Mouse (Mus musculus): ENCODE results near the gene Ruvbl1. TPM values are rescaled to one million over a fixed set of nuclear protein-coding genes. Genes with fewer than 3 reads are reported as not detected.
A peak's percentile ranks its signal among the peaks of the same experiment; 100 is the strongest.

Gene Ruvbl1
- polyA plus RNA-seq (2016; fragmentation: Nextera tagmentation; extraction: Ambion mirVana): 75.7 and 80.2 TPM in 2 replicates

DNA sequence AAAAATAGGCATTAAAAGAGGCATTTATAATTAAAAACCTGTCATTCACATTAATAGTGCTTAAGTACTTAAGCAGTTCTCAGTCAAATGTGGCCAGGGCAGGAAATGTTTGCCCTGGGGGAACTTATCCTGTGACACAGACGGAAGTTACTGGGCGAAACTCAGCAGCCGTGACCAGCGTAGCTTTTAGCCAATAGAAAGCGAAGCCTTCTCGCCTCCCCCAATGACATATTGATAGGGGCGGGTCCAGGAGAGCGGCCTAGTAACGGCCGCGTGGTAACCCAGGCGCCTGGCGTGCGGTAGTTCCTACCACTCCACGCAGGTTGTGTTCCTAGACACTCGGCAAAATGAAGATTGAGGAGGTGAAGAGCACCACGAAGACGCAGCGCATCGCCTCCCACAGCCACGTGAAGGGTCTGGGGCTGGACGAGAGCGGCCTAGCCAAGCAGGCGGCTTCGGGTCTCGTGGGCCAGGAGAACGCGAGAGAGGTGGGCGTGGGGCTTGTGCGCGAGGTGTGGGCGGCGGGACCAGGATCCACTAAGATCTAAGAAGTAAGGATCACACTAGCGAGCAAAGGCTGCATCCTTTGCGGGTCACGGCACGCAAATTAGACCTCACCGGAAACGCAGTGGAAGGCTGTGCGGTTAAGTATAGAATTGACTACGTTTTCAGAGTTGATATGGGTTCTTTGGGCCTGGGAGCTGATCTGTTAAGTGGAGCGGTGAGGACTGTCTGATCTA, at the start of gene Ruvbl1:
Gene Ruvbl1 (plus strand): TSS at position 229 of the 740 bp plus-strand sequence.
- H3K27ac ChIP-seq (ENCODE audit: poor library complexity, severe bottlenecking): no peak within 1 kb of the TSS
- under 1% methylated on average over 42 of the region's 42 CpGs for WGBS
- peak within 1 kb of the TSS; percentile 68 for H3K4me3 ChIP-seq
- H3K4me1 ChIP-seq (replicated peaks): peaks cover 15% of the 10 kb centered on the region
- peak within 1 kb of the TSS; percentile 84 for H3K9ac ChIP-seq
- no peaks in the 10 kb centered on the region for H3K27me3 ChIP-seq (replicated peaks)
- H3K9me3 ChIP-seq (replicated peaks): no peaks in the 10 kb centered on the region
- ATAC-seq (ENCODE audit: insufficient number of reproducible peaks, low FRiP score): peak; percentile 98
- H3K36me3 ChIP-seq: peaks cover 25% of the 10 kb centered on the region
- H3K4me2 ChIP-seq: peak within 1 kb of the TSS; percentile 76

DNA sequence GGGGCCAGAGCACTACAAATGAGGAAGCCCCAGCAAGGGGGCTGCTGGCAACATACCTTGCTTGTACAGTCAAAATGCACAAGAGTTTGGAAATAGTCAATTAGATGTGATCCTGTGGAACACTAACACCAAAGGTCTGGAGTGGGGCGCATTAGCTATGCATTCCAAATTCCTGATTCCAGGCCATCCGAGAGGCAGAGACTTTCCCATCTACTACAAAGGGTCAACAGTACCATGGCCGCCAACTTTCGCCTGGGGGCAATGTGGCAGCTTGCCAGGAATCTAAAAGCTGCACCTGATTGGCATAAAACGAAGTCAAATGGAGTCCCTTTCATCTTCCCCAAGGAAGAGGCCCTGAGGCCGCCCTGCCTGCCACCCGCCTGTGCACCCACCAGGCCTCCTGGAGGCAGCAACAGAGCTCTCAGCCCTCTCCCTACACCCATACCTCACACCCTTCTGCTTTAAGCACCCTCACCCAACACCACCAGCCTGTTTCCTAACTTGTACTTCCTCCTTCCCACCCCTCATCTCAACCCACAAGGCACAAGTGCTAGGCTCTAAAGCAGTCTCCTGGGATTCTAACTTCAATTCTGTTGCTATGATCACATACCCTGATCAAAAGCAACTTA, 49.0 kb upstream of the Ruvbl1 start:
- Histone ChIP-seq H3K27ac (ENCODE audit: poor library complexity, severe bottlenecking) (no peak overlapping the region), H3K9me3 (replicated peaks) (no peaks in the 10 kb centered on the region), H3K27me3 (replicated peaks) (no peaks in the 10 kb centered on the region), H3K36me3 (no peaks in the 10 kb centered on the region), H3K4me2 (no peak overlapping the region), H3K4me1 (replicated peaks) (peaks cover 24% of the 10 kb centered on the region), H3K4me3 (no peak overlapping the region), H3K9ac (no peak overlapping the region)
- ATAC-seq (ENCODE audit: insufficient number of reproducible peaks, low FRiP score): no peak
- 66% methylated on average over 7 of the region's 7 CpGs for WGBS

DNA sequence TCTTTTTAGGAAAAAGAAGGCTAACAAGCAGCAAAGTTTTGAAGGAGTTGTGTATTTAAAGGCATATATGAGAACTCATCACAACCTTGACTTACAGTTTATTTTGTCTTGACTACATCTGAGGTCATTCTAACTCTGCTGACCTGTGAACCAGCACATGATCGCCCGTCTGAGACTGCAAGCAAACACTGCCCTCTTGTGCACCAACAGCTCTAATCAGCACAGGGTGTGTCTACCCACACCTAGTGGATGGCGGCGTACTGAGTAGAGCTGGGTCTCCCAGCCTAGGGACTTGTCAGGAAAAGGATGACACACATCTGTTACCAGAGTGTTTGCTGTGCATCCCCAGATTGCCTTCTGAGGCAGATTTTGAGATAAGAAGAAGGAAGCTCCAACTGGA, 34.0 kb upstream of the Ruvbl1 start:
- Histone ChIP-seq H3K27ac (ENCODE audit: poor library complexity, severe bottlenecking) (no peak overlapping the region), H3K4me2 (no peak overlapping the region), H3K9ac (no peak overlapping the region), H3K4me1 (replicated peaks) (peaks cover 19% of the 10 kb centered on the region; the same call in 1 of the 2 replicates), H3K27me3 (replicated peaks) (no peaks in the 10 kb centered on the region), H3K9me3 (replicated peaks) (no peaks in the 10 kb centered on the region), H3K36me3 (no peaks in the 10 kb centered on the region), H3K4me3 (no peak overlapping the region)
- WGBS: 10% methylated on average over 4 of the region's 4 CpGs
- ATAC-seq (ENCODE audit: insufficient number of reproducible peaks, low FRiP score): peak; percentile 57

DNA sequence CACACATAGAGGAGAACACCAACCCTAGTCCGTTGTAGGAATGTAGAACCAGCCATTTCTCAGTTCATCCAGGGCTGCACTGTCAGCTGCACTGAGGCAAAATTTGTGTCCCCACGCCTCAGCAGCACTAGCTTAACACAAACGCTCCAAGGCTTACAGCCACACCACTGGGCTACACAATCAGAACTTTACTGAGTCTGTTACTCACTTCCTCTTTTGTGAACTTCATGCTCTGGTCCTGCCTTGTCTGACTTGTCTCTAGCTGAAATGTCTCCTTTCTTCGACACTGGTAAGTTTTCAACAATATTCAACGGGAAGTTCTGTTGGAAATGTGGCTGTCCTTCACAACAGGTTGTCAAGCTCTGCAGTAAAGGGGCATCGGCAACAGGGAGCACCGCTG, 29.6 kb upstream of the Ruvbl1 start:
- Histone ChIP-seq H3K4me3 (no peak overlapping the region), H3K27me3 (replicated peaks) (no peaks in the 10 kb centered on the region), H3K4me2 (no peak overlapping the region), H3K9ac (no peak overlapping the region), H3K9me3 (replicated peaks) (no peaks in the 10 kb centered on the region), H3K36me3 (no peaks in the 10 kb centered on the region), H3K27ac (ENCODE audit: poor library complexity, severe bottlenecking) (no peak overlapping the region), H3K4me1 (replicated peaks) (peaks cover 12% of the 10 kb centered on the region)
- WGBS: 75% methylated on average over 7 of the region's 7 CpGs
- ATAC-seq (ENCODE audit: insufficient number of reproducible peaks, low FRiP score): no peak

DNA sequence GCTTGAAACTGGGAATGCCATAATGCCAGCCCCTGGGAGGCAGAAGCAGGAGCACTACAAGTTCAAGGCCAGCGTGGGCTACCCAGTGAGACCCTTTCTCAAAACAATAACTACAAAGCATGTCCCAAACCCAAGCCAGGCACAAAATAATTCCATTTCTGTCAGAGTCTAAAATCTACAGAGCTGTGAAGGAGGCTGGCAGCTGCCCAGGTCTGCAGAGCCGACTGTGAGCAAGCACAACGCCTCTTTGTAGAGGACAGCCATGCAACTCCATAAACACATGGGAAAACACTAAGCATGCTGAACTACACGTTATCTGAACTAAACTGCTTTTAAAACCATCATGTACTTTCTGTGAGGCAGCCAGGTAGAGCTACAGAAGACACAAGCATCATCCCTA, 26.2 kb upstream of the Ruvbl1 start:
- no peak overlapping the region for H3K4me3 ChIP-seq
- H3K27ac ChIP-seq (ENCODE audit: poor library complexity, severe bottlenecking): no peak overlapping the region
- no peak overlapping the region for H3K9ac ChIP-seq
- no peaks in the 10 kb centered on the region for H3K27me3 ChIP-seq (replicated peaks)
- ATAC-seq (ENCODE audit: insufficient number of reproducible peaks, low FRiP score): no peak
- H3K4me2 ChIP-seq: no peak overlapping the region
- no peaks in the 10 kb centered on the region for H3K36me3 ChIP-seq
- no peaks in the 10 kb centered on the region for H3K9me3 ChIP-seq (replicated peaks)
- WGBS: 76% methylated on average over 4 of the region's 4 CpGs
- H3K4me1 ChIP-seq (replicated peaks): peaks cover 15% of the 10 kb centered on the region

DNA sequence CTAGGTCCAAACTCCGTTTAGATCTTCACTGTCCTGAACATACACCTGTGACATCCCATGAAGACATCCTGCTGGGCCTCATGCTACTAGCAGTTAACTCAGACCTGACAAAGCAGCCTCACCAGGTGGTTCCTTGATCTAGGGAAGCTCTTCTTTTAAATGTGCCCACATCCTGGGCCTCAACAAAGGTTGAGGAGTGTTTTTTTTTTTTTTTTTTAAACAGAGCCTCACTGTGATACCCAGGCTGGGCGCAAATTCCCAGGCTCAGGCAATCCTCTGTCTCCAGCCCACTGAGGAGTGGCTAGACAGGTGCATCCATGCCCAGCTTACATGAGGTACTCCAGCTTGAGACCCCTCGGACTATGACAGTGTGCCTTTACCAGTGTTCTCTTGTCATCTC, 22.7 kb upstream of the Ruvbl1 start:
- no peaks in the 10 kb centered on the region for H3K9me3 ChIP-seq (replicated peaks)
- no peak overlapping the region for H3K4me2 ChIP-seq
- no peak overlapping the region for H3K27ac ChIP-seq (ENCODE audit: poor library complexity, severe bottlenecking)
- H3K4me1 ChIP-seq (replicated peaks): peaks cover 21% of the 10 kb centered on the region
- ATAC-seq (ENCODE audit: insufficient number of reproducible peaks, low FRiP score): no peak
- H3K4me3 ChIP-seq: no peak overlapping the region
- no peak overlapping the region for H3K9ac ChIP-seq
- WGBS: 81% methylated on average over 3 of the region's 3 CpGs
- 0 out of 2 replicates have a peak, but pooled peaks cover 1% of the 10 kb centered on the region for H3K27me3 ChIP-seq (replicated peaks)
- no peaks in the 10 kb centered on the region for H3K36me3 ChIP-seq

DNA sequence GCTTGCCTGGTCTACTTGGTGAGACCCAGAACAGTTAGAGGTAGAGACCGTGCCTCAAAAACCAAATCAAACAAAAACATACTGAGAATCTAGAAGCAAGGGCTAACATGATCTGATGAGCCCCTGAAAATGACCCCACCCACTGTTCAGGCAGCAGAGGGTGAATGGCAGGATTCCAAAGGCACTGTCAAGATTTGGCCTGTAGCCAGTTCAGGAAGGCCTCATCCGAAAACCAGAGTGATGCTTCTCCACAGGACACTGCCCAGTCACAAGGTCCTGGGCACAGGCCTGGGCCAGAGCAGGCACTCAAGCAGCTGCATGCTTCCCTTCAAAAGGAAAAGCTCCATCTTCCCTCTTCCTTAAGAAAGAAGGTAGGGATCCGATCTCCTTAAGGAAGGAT, 21.8 kb upstream of the Ruvbl1 start:
- Histone ChIP-seq H3K36me3 (no peaks in the 10 kb centered on the region), H3K9me3 (replicated peaks) (no peaks in the 10 kb centered on the region), H3K27ac (ENCODE audit: poor library complexity, severe bottlenecking) (no peak overlapping the region), H3K4me2 (no peak overlapping the region), H3K4me3 (no peak overlapping the region), H3K9ac (no peak overlapping the region), H3K27me3 (replicated peaks) (0 out of 2 replicates have a peak, but pooled peaks cover 3% of the 10 kb centered on the region), H3K4me1 (replicated peaks) (peaks cover 21% of the 10 kb centered on the region)
- ATAC-seq (ENCODE audit: insufficient number of reproducible peaks, low FRiP score): no peak
- WGBS: 74% methylated on average over 3 of the region's 3 CpGs

DNA sequence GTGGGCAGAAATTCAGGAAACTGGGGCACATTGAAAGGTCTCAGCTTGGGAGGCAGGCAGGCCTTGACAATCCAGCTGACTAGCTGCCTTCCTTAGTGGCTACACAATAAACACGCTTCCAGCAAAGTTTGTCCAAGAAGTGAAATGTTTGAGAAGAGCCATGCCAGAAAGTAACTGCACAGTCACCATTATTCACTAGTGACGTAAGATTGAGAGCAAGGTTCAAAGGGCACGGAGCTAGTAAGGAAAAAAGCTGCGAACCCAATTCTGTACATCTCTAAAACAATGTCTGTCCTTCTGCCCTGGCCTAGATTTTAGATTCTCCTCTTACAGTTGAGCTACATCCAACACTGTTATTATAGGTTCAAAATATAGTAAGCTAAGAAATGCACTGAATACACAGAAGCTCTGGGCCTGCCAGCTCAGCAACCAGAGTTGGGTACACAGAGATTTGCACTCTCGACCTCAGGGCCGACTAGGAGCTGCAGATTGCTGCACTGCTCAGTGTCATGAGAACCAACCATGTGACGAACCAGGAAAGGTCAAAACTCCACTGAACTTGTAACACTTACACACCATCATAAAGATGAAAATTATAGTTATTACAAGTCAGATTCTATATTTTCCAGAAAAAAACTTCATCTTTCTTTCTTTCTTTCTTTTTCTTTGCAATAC, 21.0 kb upstream of the Ruvbl1 start:
- Histone ChIP-seq H3K4me3 (no peak overlapping the region), H3K9ac (no peak overlapping the region), H3K9me3 (replicated peaks) (no peaks in the 10 kb centered on the region), H3K27me3 (replicated peaks) (0 out of 2 replicates have a peak, but pooled peaks cover 3% of the 10 kb centered on the region), H3K4me2 (no peak overlapping the region), H3K36me3 (no peaks in the 10 kb centered on the region), H3K27ac (ENCODE audit: poor library complexity, severe bottlenecking) (no peak overlapping the region), H3K4me1 (replicated peaks) (peaks cover 21% of the 10 kb centered on the region)
- WGBS: 86% methylated on average over 7 of the region's 7 CpGs
- ATAC-seq (ENCODE audit: insufficient number of reproducible peaks, low FRiP score): no peak

DNA sequence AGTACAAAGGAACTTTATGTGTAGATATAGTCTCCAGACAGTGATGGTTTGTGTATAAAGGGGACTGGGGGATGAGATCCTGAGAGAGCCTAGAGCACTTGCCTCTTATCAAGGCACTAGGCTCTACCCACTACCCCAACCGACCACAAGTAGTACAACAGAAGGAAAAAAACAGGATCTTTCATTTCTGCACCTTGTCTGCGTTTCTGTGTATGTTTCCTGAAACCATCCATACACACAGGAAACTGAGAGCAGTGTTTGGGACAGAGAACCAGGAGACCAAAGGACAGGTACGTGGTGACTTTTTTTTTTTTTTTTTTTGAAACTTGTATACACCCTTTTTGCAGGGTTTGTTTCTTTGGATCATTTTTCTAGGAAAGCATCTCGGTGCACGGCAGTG, 19.5 kb upstream of the Ruvbl1 start:
- Histone ChIP-seq H3K4me1 (replicated peaks) (peaks cover 13% of the 10 kb centered on the region), H3K27me3 (replicated peaks) (peaks cover 5% of the 10 kb centered on the region; the same call in 1 of the 2 replicates), H3K9ac (peak overlapping the region; percentile 77), H3K4me3 (peak overlapping the region; percentile 63), H3K4me2 (peak overlapping the region; percentile 77), H3K27ac (ENCODE audit: poor library complexity, severe bottlenecking) (no peak overlapping the region), H3K9me3 (replicated peaks) (no peaks in the 10 kb centered on the region), H3K36me3 (no peaks in the 10 kb centered on the region)
- no peak for ATAC-seq (ENCODE audit: insufficient number of reproducible peaks, low FRiP score)
- WGBS: 10% methylated on average over 5 of the region's 5 CpGs

DNA sequence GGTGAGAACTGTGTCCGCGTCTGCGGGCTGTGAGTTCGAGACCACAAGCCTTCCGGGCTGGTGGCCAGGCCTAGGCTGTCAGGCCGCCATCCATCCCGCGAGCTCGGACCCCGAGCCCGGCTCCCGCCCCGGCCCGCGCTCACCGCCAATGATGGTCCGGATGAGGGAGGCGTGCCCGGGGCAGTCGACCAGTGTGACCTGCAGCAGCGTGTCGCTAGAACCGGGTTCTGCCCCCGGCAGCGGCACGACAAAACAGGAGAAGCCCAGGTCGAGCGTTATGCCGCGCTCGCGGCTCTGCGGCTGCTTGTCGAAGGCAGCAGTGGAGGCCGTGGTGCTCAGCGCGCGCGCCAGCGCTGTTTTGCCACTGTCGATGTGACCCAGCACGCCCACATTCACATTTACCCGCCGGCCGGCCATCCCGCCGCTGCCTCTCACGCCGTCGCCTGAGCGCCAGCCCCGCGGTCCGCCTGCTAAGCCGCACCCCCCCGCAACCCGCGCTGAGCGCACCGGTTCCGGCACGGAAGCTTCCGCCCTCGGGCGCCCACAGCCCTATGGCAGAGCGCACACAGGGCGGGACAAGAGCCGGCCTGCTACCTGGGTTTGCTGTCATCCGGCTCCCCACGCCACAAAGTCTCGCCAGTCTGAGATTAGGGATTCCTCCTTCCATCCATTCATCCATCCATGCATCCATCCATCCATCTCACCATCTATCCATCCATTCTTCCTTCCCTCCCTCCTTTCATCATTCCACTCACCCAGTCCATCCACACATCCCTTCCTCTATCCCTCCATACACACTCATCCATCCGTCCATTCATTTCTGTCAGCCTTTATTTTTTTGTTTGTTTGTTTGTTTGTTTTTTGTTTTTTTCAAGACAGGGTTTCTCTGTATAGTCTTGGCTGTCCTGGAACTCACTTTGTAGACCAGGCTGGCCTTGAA, 18.9 kb upstream of the Ruvbl1 start, which contains the start of gene Eefsec:
Gene Eefsec (minus strand): TSS at position 477 of the 940 bp plus-strand sequence.
- ATAC-seq (ENCODE audit: insufficient number of reproducible peaks, low FRiP score): peak; percentile 86
- H3K4me1 ChIP-seq (replicated peaks): peaks cover 8% of the 10 kb centered on the region; the same call in 1 of the 2 replicates
- no peaks in the 10 kb centered on the region for H3K36me3 ChIP-seq
- H3K4me3 ChIP-seq: peak within 1 kb of the TSS; percentile 63
- no peak within 1 kb of the TSS for H3K27ac ChIP-seq (ENCODE audit: poor library complexity, severe bottlenecking)
- peaks cover 5% of the 10 kb centered on the region; the same call in 1 of the 2 replicates for H3K27me3 ChIP-seq (replicated peaks)
- peak within 1 kb of the TSS; percentile 77 for H3K4me2 ChIP-seq
- H3K9me3 ChIP-seq (replicated peaks): no peaks in the 10 kb centered on the region
- 1% methylated on average over 72 of the region's 72 CpGs for WGBS
- H3K9ac ChIP-seq: peak within 1 kb of the TSS; percentile 77

All from heart, embryonic 12.5 days (tissue).